Mouse (Mus musculus) kidney, adult 2 months (tissue): ENCODE results near the gene Nfic. TPM values are rescaled to one million over a fixed set of nuclear protein-coding genes. Genes with fewer than 3 reads are reported as not detected.
A peak's percentile ranks its signal among the peaks of the same experiment; 100 is the strongest.

Experiments used
- DNase-seq: peaks from one replicate; pipeline ENCODE4 v3.0.0; 2021
- H3K27ac ChIP-seq: fragments of 200-500 bp; 2 replicates; pipeline ENCODE4 v1.5.1; 2012; ENCODE audit warnings: low read depth, low read length, control low read depth, inconsistent platforms; ENCODE audit not compliant: insufficient read depth
- H3K27me3 ChIP-seq: fragments of 200-500 bp; replicated peaks from 2 replicates; pipeline ENCODE4 v1.6.1; 2012; ENCODE audit warnings: mild to moderate bottlenecking, moderate library complexity, low read length, inconsistent platforms; ENCODE audit not compliant: control insufficient read depth, insufficient read depth
- H3K36me3 ChIP-seq: fragments of 200-500 bp; 2 replicates; pipeline ENCODE4 v1.6.1; 2012; ENCODE audit warnings: mild to moderate bottlenecking, moderate library complexity, low read length, inconsistent platforms; ENCODE audit not compliant: control insufficient read depth, insufficient read depth
- H3K4me1 ChIP-seq: fragments of 200-500 bp; 2 replicates; pipeline ENCODE4 v1.6.1; 2011; ENCODE audit warnings: low read length; ENCODE audit not compliant: control insufficient read depth, insufficient read depth
- H3K4me3 ChIP-seq: fragments of 200-500 bp; 2 replicates; pipeline ENCODE4 v1.5.1; 2011; ENCODE audit warnings: mild to moderate bottlenecking, low read depth, low read length, control low read depth; ENCODE audit not compliant: insufficient read depth
- CTCF ChIP-seq: fragments of 200-500 bp; conservative IDR thresholded peaks from 2 replicates; pipeline ENCODE4 v1.5.1; 2011; ENCODE audit warnings: low read depth, mild to moderate bottlenecking, control low read depth, low read length, moderate library complexity, mixed read lengths; ENCODE audit not compliant: insufficient read depth, insufficient read length
- POLR2A ChIP-seq: fragments of 200-500 bp; IDR thresholded peaks from one replicate; pipeline ENCODE4 v1.6.1; 2011; ENCODE audit warnings: low read depth, low read length, control low read depth
- WGBS: fragments of 180-500 bp; shearing (Covaris S2); methylation state at CpG from one replicate; pipeline ENCODE4 v1.1.7; 2018; 5-methylcytosine and 5-hydroxymethylcytosine counted together
- polyA plus RNA-seq: library from polyadenylated mRNA; depleted of rRNA; stranded (reverse); fragments of >200 nt; gene quantifications from 2 replicates; pipeline ENCODE4 v1.2.3, GENCODE M21; 2012

The Nfic gene
- polyA plus RNA-seq, 1 experiment, result 82.5 TPM

DNA sequence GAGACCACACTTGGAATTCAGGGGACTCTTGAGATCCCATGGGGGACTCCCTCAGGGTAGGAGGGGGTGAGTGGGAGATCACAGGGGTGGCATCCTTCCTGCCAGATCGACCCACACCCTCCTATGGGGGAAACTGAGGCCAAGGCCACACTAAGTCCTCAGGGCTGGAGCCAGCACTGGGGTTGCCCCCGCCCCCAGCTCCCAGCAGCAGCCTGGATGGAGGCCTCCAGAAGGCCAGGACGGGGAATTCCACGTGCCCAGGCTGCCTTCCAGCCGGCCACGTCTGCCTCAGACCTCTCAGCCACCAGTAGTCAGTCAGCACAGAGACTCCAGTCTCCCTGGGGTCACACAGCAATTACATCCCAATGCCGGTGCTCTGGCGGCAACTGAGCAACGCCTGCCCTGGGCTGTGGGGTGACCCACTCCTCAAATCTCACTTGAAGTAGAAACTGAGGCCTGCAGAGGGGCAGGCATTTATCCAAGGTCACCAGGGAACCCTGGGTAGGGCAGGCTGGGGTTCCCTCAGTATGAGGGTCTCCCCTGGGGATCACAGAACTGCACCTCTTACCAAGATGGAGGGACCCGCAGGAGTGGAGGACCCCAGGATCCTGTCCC is 30.1 kb downstream of the Nfic start:
- DNase-seq, result peak; percentile 75
- no peak for TF ChIP-seq CTCF
- TF ChIP-seq POLR2A, result no peak
- Histone ChIP-seq H3K27me3 (no peaks in the 10 kb centered on the region), H3K4me3 (peak overlapping the region; percentile 85), H3K27ac (peak overlapping the region; percentile 92), H3K36me3 (no peaks in the 10 kb centered on the region), H3K4me1 (peaks cover 36% of the 10 kb centered on the region)
- WGBS, result 14% methylated on average over 10 of the region's 10 CpGs

GRCm38 (mm10) chr10:81424246-81425051 is 31.0 kb downstream of the Nfic start:
- peaks cover 42% of the 10 kb centered on the region for H3K4me1 ChIP-seq
- no peaks in the 10 kb centered on the region for H3K36me3 ChIP-seq
- DNase-seq, result peak; percentile 90
- no peaks in the 10 kb centered on the region for H3K27me3 ChIP-seq
- WGBS, result 6% methylated on average over 24 of the region's 25 CpGs
- peak overlapping the region; percentile 92 for H3K27ac ChIP-seq
- no peak for TF ChIP-seq POLR2A
- no peak for TF ChIP-seq CTCF
- H3K4me3 ChIP-seq, result peak overlapping the region; percentile 85

GRCm38 (mm10) chr10:81423476-81424245 is 31.8 kb downstream of the Nfic start:
- WGBS, result 64% methylated on average over 4 of the region's 4 CpGs
- DNase-seq, result no peak
- Histone ChIP-seq H3K4me1 (peaks cover 44% of the 10 kb centered on the region), H3K27ac (peak overlapping the region; percentile 18; the same call in 1 of the 2 replicates), H3K36me3 (no peaks in the 10 kb centered on the region), H3K27me3 (no peaks in the 10 kb centered on the region), H3K4me3 (peak overlapping the region; percentile 85; the same call in 1 of the 2 replicates)
- TF ChIP-seq POLR2A, result no peak
- no peak for TF ChIP-seq CTCF

DNA sequence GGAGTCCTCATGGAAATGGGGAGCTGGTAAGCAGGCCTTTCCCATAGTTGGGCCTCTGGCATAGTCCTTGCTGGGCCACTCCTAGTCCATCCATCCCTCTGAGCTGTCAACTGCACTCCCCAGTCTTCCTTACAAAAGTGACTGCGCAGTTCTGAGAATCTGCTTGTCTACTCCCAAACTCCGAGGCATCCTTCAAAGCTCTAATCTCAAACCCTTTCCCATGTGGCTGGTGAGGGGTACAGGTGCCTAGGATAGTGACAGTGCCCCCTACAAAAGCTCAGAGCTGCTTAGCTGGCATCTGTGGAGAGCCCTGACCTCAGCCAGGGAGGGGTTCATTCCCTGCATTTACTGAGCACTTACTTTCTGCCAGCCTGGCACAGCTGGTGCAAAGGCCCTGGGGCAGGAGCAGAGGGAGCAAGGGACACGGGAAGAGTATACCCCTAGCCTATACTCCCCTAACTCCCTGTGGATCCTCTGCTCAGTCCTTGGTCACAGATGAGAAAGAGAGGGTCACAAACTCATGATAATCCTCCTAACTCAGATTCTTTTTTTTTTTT is 32.7 kb downstream of the Nfic start:
- H3K27ac ChIP-seq, result peak overlapping the region; percentile 4; the same call in 1 of the 2 replicates
- H3K4me1 ChIP-seq, result peaks cover 48% of the 10 kb centered on the region
- H3K4me3 ChIP-seq, result no peak overlapping the region
- WGBS, result 80% methylated on average over 3 of the region's 3 CpGs
- no peaks in the 10 kb centered on the region for H3K27me3 ChIP-seq
- TF ChIP-seq POLR2A (no peak), CTCF (no peak)
- DNase-seq, result no peak
- no peaks in the 10 kb centered on the region for H3K36me3 ChIP-seq

- no peak overlapping the region for H3K4me3 ChIP-seq
- H3K27ac ChIP-seq, result no peak overlapping the region
- H3K27me3 ChIP-seq, result no peaks in the 10 kb centered on the region
- 65% methylated on average over 6 of the region's 6 CpGs for WGBS
- H3K36me3 ChIP-seq, result no peaks in the 10 kb centered on the region
- TF ChIP-seq POLR2A (no peak), CTCF (no peak)
- no peak for DNase-seq
- H3K4me1 ChIP-seq, result peaks cover 48% of the 10 kb centered on the region
These were observed 33.2 kb downstream of the Nfic start for GRCm38 (mm10) chr10:81422191-81422590.

- Histone ChIP-seq H3K36me3 (no peaks in the 10 kb centered on the region), H3K4me1 (peaks cover 49% of the 10 kb centered on the region), H3K4me3 (no peak overlapping the region), H3K27me3 (no peaks in the 10 kb centered on the region), H3K27ac (no peak overlapping the region)
- TF ChIP-seq POLR2A, result no peak
- no peak for TF ChIP-seq CTCF
- WGBS, result 64% methylated on average over 5 of the region's 5 CpGs
- no peak for DNase-seq
These were observed 33.7 kb downstream of the Nfic start for GRCm38 (mm10) chr10:81421797-81422100.
